Mouse (Mus musculus): ENCODE measurements around the gene Plxna2.
A peak's percentile ranks its signal among the peaks of the same experiment; 100 is the strongest.

Plxna2 gene

DNA sequence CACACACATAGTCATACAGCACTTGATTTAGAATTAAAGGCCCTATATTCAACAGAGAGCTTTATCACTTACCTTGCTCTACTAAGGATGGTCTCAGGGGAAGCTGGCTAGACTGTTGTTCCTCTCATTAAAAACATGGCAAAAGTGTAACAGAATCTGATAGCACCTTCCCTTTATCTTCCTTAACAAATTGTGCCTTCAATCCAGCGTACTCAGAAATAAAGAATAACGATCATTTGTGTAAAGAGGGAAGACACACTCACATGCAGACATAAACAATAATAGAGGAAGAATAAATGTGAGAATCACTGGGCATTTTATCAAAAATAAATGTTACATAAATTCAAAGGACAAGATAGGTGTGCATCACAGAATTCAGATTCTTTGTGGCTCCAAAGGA, at the start of gene Plxna2:
TSS of gene Plxna2 (plus strand) at position 301 of the 400 bp plus-strand sequence.
- DNase-seq (ENCODE audit: low spot score) = no peak

DNA sequence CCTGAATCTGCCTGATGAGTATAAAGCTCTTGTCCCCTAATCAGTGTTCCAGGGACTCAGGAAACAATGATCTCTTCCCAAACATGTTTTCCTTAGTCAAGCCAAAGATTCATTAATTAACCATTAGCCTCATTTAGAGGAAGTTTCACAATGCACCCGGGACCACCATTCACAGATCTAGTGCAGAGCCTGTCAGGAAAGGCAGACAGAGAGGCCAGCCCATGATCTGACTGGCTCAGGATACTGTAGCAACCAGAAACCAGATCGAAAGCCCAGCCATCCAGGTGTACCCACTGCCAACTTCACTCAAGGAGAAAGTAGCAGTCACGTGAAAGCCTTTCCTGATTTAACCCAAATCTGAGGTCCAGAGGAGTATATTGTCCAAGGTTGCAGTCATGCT, 44.1 kb upstream of the Plxna2 start:
- DNase-seq (ENCODE audit: low spot score) = no peak

DNA sequence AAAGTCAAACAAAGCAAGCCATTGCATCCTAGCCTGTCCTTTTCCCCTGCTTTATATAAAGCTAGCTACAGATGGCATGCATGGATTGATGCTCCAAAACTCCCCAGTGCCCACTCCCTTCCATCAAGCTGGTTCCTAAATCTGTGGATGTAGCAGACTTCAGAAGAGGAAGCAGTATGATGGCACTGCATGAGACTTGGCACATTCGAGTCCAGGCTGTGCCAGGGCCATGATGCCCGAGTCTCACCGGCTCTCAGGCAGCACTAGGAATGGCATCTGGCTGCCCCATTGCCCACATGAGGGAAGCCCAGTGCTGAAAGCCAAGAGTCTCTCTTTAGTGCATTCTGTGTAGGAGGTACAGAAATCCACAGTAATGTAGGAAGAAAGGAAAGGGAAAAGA, 39.7 kb upstream of the Plxna2 start:
- DNase-seq (ENCODE audit: low spot score) = no peak

DNA sequence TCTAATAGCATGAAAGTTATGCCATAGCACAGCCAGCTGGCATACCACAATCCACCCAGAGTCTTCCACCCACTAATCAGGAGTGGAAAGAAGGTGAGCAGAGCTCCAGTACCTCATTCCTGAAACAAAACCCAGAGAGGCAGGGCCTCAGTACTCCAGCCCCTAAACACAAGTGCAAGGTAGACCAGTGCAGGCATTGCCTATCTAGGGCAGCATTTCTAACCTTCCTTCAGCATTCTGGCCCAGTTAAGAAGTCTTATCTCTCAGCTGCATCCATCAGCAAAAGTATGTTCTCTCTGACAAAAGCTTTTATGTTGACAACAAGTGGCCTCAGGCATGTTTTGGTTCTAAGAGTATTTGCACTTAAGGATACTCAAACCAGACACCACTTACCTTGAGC, 37.5 kb upstream of the Plxna2 start:
- DNase-seq (ENCODE audit: low spot score) = no peak

DNA sequence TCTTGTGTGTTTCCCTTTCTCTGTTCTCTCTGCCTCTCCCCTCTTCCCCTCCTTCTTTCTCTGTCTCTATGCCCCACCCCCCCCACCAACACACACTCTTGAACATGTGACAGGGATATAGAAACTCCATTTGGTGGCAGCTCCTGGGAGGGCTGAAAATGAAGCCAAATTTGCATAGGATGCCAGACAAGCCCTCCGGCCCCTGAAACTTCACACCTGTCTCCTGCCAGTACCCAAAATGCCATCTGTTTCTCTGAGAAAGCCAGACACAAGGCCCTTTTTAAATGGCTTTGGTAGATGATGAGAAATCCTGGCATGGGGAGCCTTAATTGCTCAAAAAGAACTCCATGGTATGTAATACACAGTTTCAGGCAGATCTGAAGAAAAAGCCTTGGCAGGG, 31.3 kb upstream of the Plxna2 start:
- DNase-seq (ENCODE audit: low spot score) = no peak

DNA sequence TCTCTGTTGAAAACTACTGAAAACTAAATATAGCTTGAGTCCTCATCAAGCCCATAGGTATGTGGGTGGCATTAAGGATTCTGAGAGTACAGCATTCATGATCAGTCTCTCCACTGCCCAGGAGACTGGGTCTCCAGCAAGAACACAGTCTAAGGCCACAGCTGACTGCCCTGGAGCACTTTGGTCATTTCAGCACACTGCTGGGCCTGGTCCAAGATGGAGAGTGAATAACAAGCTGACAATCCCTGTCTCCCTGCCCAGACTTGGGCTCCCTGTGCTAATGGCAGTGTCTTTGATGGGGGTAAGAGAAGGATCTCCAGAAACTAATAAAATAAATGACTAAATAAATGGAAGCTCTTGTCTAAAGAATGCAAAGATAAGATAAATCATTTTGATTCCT, 30.5 kb upstream of the Plxna2 start:
- no peak for DNase-seq (ENCODE audit: low spot score)

DNA sequence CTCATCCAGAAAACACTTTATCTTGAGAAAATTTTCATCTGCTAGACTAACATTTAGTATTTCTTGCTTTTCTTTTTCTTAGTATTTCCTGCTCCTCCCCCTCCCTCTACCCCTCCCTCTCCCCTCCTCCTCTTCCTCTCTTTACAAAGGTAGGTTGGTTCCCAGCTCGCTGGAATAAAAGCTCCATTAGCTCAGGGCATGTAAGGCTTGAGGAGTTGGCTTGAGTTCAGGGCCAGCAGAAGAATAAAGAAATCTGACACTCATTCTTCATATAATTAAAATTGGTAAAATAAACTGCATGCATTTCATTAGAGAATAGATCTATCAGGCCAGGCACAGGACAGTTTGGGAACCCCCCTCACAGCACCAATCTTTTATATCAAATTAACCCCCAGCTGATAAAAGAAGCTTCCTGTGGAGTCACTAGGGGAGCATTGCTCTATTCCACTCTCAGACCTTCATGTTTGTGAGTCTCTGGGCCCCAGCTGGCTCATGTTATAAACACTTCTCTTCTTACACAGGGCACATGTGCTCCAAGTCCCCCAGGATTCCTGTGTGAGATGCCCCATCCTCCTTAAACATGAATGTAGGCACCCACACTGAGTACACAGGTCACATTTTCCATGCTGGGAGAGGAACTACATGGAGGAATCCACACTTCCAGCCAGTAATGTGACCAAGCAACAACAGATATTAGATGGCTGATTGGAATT, 29.9 kb upstream of the Plxna2 start:
- DNase-seq (ENCODE audit: low spot score) = no peak

DNA sequence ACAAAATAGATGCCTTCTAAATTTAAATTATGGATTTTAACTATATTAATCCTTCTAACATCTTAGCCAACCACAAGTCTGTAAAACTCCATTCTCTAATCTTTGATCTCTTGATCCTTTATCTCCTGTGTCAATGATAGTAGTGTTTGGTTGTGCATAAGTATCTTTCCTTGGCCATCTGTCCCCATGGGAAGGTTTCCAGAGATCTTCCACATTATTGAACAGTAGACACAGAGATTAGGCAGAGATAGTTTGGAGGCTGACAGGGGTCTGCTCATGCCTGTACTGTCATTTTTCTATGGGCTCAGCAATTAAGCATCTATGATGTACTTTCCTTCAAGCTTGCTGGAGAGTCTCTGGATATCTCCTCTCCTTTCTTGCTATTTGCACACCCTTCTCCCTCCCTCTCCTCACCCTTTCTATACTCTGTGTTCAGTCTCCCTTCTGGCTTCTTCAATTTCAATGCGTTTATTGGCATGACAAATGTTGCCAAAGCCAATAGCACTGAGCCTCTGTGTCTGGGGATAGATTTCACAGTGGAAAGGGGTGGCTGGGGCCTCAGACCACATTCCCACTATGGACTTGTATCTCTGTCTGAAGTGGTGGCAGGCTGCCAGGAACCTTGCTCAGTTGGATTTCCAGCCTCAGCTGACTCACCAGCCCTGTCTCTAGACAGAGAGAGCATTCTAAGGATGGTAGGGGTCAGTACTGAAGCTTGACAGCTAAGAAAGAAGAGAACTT, 29.1 kb upstream of the Plxna2 start:
- DNase-seq (ENCODE audit: low spot score) = no peak

DNA sequence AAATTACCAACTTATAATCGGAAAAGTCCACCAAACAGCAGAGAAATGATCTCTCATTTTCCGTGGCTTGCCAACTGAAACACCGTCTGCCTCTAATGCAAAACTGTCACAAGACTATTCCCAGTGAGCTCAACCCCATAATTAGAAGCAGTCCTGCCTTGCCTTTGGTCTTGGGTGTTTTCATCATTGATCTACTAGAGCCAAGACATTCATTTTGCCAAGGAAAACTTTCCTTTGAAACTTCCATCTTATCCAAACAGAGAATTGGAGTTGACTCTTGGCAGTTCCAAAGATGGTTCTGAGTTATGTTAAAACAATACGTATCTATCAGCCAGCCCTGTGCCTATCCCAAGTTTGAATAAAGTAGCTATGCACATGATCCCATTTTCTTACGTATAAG, 24.9 kb upstream of the Plxna2 start:
- no peak for DNase-seq (ENCODE audit: low spot score)

DNA sequence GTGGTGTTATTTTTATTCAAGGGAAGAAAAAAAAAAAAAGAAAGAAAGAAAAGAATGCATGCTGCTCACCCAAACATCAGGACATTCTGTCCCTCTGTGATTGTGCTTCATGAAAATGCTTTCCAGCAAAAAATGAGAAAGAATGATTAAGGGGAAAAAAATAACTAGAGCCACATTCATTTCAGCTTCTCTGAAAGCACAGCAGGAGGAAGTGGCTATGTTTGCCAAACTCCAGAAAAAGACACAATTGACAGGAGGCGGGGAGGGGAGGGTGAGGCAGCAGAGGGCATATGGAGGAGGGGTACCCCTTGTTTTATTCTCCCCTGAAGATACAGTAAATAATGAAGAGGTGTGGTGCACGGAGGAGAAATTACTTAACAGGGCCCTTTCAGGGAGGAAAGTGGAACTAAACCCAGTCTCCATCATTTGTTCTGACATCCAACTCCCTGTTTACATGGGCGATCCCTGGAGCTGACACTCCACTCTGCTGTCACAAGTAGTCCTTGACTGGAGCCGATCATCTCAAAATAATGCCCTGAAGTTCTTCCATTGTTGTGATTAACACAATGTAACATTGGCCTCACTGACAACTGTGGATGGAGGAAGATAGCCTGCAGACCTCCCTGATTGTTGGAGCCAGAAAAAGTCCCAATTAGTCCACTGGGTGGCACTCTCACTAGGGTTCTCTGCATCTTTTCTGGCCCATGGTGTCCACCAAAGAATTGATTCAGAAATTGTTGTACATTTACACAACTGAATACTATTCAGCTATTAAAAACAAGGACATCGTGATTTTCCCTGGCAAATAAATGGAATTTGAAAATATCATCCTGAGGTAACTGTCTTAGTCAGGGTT, 10.4 kb upstream of the Plxna2 start:
- no peak for DNase-seq (ENCODE audit: low spot score)

DNA sequence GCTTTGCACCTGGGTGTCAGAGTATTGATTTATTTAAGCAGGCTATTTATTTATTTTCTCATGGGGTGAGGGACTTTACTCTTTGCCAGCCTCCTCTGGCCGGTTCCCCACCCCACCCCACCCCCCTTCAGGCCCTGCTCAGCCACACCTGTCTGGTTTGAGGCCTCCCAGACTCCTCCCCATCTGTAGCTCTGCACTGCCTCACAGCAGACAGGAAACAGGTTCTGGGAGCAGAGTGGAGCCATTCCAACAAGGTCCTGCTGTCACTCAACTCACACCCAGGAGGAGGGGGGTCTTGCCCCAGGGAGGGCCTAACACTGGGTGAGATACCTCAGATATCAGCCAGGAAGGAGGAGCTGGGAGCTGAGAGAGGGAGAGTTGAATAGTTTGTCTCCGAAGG, 7.5 kb upstream of the Plxna2 start:
- DNase-seq (ENCODE audit: low spot score) = peak; percentile 44

DNA sequence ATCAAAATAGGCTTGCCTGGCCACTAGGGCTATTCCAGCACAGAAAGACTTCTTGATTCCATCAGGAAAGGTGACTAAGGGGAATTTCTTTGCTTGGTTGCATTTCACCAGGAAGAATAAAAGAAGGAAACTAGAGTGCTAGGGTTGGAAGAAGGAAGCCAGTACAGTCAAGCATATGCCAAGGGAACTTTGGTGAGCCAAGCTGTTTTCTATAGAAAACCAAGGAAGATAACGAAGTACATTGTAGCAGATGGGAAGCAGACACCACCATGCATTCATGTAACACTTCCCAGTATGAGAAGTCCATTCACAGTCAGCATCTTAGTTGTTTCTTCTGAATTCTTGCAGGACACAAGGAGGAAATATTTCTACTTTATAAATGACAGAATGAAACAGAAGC, 5.4 kb upstream of the Plxna2 start:
- DNase-seq (ENCODE audit: low spot score) = no peak

DNA sequence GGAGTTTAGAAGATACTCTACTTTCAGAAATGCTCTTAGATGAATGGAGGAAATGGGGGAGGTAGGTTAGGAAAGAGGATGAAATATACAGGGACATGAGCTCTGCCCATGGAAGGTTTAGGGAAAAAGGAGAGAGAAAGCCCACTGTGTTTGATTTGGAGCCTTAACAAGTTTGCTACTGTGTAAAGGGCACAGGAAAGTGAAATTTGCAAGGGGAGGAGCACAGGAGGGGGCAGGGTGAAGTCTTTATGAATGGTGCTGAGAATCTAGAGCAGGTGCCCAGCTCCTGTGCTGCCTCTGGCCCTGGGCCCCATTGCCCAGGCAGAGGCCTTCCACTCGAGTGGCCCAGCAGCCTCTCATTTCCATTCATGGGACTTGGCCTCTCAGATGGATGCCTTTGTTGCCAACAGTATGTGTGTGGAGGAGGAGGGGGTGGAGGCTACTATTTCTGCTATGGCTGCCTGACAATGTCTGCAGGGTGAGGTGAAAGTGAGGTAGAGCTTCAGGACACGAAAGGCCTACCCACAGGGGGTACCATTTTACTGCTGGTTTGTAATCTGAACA, 4.7 kb upstream of the Plxna2 start:
- no peak for DNase-seq (ENCODE audit: low spot score)

DNA sequence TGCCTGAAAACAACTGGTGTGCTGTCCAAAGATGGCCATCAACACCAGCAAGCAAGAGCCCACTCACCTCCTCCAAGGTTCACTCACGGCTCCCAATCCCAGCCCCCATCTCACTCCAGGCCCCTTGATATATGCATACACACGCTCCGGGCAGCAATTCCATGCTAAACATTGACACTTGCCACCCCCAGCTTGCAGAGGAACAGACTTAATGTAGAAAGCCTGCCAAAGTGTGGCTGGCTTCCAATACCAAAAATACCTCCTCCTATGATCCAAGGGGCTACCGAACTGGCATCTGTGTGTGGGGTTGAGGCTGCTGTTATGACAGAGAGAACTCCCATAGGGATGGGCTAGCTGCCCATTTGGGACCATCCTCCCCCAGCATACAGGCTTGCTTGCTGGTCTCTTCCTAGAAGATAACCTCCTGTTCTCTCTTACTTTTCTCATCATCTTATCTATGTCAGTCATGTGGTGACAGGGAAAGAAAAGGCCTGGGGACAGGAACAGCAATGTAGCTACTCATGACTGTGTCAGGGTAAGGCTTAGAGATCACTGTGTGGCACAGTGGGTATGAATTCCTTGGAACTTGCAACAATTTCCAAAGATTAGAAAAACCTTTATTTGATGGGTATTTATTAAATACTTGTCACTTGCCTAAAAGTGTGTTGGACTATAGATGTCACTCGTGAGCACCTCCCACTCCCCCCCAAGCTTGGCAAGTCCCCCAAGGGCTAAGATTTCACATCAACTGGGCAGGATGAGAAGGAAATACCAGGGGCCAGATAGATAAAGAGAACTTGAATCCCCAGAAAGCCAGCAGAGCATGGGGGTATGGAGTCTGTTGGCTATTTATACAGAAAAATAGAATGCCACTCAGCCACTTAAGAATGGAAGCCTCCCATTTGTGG, 3.8 kb upstream of the Plxna2 start:
- no peak for DNase-seq (ENCODE audit: low spot score)

DNA sequence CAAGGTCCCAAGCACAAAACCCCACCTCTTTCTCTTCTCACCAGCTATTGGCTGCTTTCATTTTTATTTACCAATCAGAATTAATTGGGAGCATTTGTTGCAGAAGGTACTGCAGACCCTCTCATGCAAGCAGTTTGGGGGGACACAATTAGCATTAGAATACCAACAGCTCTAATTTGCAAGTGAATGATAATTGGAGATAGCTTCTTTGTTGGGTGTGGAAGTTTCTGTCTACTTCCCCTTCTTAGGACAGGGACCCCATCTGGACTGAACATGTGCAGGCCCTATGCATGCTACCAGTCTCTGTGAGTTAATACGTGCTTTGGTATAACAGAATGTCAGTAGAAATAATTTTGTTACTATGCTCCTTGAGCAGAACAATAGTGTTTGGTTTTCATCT, 1.9 kb upstream of the Plxna2 start:
- no peak for DNase-seq (ENCODE audit: low spot score)

DNA sequence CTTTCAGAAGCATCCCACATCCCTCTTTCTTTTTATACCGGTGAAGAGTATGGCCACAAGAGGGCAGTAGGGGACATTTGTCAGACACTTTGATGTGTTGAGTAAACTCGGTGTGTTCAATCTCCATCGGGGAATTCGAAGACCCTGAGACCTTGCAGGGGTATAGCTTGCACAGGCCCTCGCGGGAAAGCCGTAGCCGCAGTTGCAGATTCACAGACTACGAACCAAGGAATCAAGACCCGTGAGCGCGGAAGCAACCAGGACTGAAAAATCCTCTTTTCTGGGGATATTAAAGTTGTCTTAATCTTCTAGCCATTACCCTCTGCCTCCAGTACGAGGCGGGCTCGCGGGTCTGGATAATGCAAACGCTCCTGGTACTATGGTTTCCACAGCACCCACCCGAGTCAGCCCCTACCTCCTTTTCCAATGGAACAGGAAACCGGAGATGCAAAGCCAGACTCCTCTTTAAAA, 858 bp downstream of the Plxna2 start:
- peak; percentile 92 for DNase-seq (ENCODE audit: low spot score)

DNA sequence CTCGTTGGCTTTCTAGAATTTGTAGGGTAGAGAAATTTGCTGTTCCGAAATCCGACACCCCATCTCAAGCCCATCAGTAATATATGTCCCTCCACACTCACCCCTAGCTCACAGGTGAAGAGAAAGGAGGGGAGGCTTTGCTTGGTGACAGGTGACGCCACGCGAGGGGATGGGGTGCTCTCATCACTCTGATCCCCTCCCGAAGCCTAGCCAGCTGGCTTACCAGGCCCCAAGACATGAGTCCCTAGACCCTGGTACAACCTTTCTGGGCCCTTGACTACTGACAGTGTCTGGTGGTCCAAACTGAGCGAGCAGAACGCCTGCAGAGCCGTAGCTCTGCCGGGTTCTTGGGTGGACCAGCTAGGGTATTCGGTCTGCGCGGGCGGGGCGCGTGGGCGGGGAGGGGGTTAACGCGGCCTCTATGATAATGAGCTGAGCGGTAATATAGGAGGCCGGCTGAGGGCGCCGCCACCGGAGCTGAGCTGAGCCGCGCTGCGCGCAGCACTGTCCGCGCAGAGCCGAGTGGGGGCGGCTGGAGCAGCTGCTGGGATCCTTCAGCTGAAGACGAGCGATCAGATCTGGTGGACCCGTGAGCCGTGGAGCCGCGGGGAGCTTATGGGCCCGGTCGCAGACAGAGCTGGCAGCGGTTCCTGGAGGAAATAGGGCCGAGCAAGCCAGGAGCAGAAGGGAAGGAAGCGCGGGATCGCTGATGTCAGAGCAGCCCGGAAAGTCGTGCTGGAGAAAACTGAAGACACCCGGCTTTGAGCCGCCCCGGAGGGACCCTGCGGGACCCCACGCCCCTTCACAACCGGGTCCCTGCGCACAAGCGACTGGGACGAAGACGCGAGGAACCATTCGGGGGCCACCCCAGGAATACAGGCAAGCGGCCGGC, 1.6 kb downstream of the Plxna2 start:
- DNase-seq (ENCODE audit: low spot score) = peak; percentile 84

DNA sequence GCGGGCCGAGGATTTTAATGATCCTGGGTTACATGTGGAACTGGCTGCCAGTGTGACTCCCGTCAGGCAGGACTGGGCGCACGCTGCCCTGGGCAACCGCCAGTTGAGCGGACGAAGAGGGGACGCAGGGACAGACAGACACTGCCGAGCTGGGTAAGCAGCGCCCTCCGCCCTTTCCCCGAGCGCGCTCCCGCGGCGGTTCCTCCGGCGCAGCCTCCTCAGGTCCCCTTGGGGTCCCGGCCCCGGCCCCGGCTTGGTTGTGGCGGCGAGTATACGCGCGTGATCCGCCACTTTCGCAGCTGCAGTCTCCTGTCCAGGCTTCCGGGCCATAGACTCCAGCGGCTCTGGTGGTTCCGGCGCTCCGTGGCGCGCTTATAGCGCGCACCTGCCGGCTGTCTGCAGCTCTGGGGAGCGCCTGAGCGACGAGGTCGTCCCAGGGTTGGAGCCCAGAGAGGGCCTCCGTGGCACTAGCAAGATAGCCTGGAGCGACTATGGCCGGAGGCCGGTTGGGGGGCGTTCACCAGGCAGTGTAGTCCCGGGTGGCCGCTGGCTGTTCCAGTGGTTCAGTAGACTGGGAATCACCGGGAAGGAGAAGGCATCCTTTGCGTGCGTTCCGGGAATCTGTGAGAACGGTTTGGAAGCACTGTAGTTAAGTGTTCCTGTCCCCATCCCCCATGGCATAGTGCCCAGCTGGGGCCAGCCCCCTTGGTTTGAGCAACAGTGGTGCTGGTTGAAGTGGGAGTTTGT, 2.4 kb downstream of the Plxna2 start:
- DNase-seq (ENCODE audit: low spot score) = peak; percentile 50

DNA sequence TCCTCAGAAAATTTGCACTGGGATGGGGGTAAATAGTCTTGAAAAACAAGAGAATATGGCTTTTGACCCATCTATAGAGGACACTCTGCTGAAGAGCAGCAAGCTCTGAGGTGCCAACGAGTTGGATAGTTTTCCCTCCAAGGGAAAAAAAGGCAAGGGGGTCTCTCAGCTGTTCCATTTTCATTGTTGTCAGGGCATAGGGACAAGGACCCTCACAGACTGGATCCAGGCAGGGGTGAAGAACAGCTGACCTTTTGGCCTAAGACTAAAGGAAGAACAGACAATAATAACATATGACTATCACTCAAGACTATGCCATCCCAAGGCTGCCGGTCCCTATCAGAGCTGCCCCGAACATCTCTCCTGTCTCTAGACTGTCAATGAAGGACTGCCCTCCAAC, 4.2 kb downstream of the Plxna2 start:
- DNase-seq (ENCODE audit: low spot score) = no peak

DNA sequence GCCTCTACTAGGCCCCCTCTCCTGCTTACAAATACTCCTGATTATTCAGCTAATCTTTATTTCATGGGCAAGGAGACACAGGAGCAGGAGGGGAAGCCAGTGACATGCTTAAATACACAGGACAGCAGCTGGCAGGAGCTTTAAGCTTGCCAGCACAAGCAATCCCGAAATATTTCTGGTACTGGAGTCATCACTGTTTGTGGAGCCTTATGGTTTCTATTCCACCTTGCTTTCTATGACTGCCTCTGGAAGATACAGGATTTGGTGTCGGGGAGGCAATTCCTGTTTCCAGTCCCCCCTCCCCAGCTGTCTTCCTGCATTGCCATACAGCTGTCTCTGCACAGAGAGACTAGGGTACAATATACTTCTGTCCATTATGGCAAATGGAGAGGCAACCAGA, 4.7 kb downstream of the Plxna2 start:
- no peak for DNase-seq (ENCODE audit: low spot score)

All from embryo, embryonic 10 days (tissue).